ENCODE assay signal across 8 mouse cellular contexts in genomic region chr11:69936714-69937347, GRCm38 (mm10). TPM values are rescaled to one million over a fixed set of nuclear protein-coding genes. Genes with fewer than 3 reads are reported as not detected.
DNase-seq lines count a peak whose midpoint lies in the region; ATAC-seq and TF ChIP-seq lines count a peak whose summit lies in the region.

No protein-coding gene starts in this region.

- peak overlapping the region; percentile 80 for H3K4me3 ChIP-seq in E14TG2a.4 (replicated peaks; ENCODE audit: low read length)
- H3K4me3 ChIP-seq in embryonic facial prominence, embryonic 13.5 days, result peak overlapping the region; percentile 58
- H3K4me3 ChIP-seq in hindbrain, embryonic 15.5 days, result peak overlapping the region; percentile 69
- peak overlapping the region; percentile 64 for H3K4me3 ChIP-seq in limb, embryonic 13.5 days

- peak overlapping the region; percentile 52 for H3K9ac ChIP-seq in embryonic facial prominence, embryonic 13.5 days
- H3K9ac ChIP-seq in hindbrain, embryonic 15.5 days, result peak overlapping the region; percentile 56; the same call in 1 of the 2 replicates
- H3K9ac ChIP-seq in limb, embryonic 13.5 days, result peak overlapping the region; percentile 80

- no peak for DNase-seq in left cerebral cortex, adult 8-10 months (ENCODE audit: low spot score in 2 of 2)
- DNase-seq in frontal cortex, postnatal 36 days (ENCODE audit: low spot score in 2 of 2), result no peak
- no peak for DNase-seq in layer of hippocampus, adult 8-10 months (ENCODE audit: low spot score in 2 of 2)

- peaks cover 58% of the 10 kb centered on the region for H3K27me3 ChIP-seq in E14TG2a.4 (ENCODE audit: insufficient read depth, low read length)
- peaks cover 20% of the 10 kb centered on the region for H3K27me3 ChIP-seq in embryonic facial prominence, embryonic 13.5 days
- H3K27me3 ChIP-seq in hindbrain, embryonic 15.5 days, result peaks cover 25% of the 10 kb centered on the region
- H3K27me3 ChIP-seq in limb, embryonic 13.5 days, result peaks cover 18% of the 10 kb centered on the region

- H3K4me2 ChIP-seq in embryonic facial prominence, embryonic 13.5 days, result peak overlapping the region; percentile 100
- H3K4me2 ChIP-seq in hindbrain, embryonic 15.5 days, result peak overlapping the region; percentile 100
- H3K4me2 ChIP-seq in limb, embryonic 13.5 days (replicated peaks), result peak overlapping the region; percentile 100

- peaks cover 61% of the 10 kb centered on the region for H3K4me1 ChIP-seq in E14TG2a.4 (replicated peaks; ENCODE audit: low read depth, low read length)
- H3K4me1 ChIP-seq in embryonic facial prominence, embryonic 13.5 days, result peaks cover 37% of the 10 kb centered on the region
- H3K4me1 ChIP-seq in hindbrain, embryonic 15.5 days (replicated peaks), result peaks cover 28% of the 10 kb centered on the region
- peaks cover 48% of the 10 kb centered on the region for H3K4me1 ChIP-seq in limb, embryonic 13.5 days

- no peak for ATAC-seq in embryonic facial prominence, embryonic 13.5 days (ENCODE audit: insufficient number of reproducible peaks, insufficient read depth, low FRiP score, low TSS enrichment, low read depth)
- no peak for ATAC-seq in hindbrain, embryonic 15.5 days (ENCODE audit: low FRiP score, low read depth)
- no peak for ATAC-seq in limb, embryonic 13.5 days (ENCODE audit: low FRiP score, low read depth)
- no peak for ATAC-seq in frontal cortex, adult (ENCODE audit: low TSS enrichment)

- WGBS in embryonic facial prominence, embryonic 13.5 days, result 40% methylated on average over 9 of the region's 9 CpGs
- WGBS in hindbrain, embryonic 15.5 days, result 46% methylated on average over 9 of the region's 9 CpGs
- 41% methylated on average over 9 of the region's 9 CpGs for WGBS in limb, embryonic 13.5 days

- TF ChIP-seq CTCF in E14TG2a.4 (conservative IDR thresholded peaks at IDR 0.05; ENCODE audit: low read length), result no peak

- H3K36me3 ChIP-seq in E14TG2a.4 (ENCODE audit: insufficient read depth, low read length), result peaks cover 7% of the 10 kb centered on the region
- H3K36me3 ChIP-seq in embryonic facial prominence, embryonic 13.5 days, result no peaks in the 10 kb centered on the region
- H3K36me3 ChIP-seq in hindbrain, embryonic 15.5 days, result no peaks in the 10 kb centered on the region
- H3K36me3 ChIP-seq in limb, embryonic 13.5 days, result peaks cover 4% of the 10 kb centered on the region

- no peak overlapping the region for H3K27ac ChIP-seq in embryonic facial prominence, embryonic 13.5 days
- no peak overlapping the region for H3K27ac ChIP-seq in hindbrain, embryonic 15.5 days (replicated peaks)
- H3K27ac ChIP-seq in limb, embryonic 13.5 days, result no peak overlapping the region

- H3K9me3 ChIP-seq in E14TG2a.4 (ENCODE audit: low read length), result no peaks in the 10 kb centered on the region
- H3K9me3 ChIP-seq in embryonic facial prominence, embryonic 13.5 days, result no peaks in the 10 kb centered on the region
- H3K9me3 ChIP-seq in hindbrain, embryonic 15.5 days, result no peaks in the 10 kb centered on the region
- H3K9me3 ChIP-seq in limb, embryonic 13.5 days, result no peaks in the 10 kb centered on the region

RNA-seq across cellular contexts. Expression of gene Ybx2, which starts 1.2 kb away (rescaled TPM):
- 7.5 and 10.2 TPM in 2 replicates for polyA plus RNA-seq in embryonic facial prominence, embryonic 13.5 days (2015; fragmentation: Nextera tagmentation; extraction: Ambion mirVana)
- 6.7 and 6.8 TPM in 2 replicates for polyA plus RNA-seq in hindbrain, embryonic 15.5 days (2015; fragmentation: Nextera tagmentation; extraction: Ambion mirVana)
- polyA plus RNA-seq in limb, embryonic 13.5 days (2015; fragmentation: Nextera tagmentation; extraction: Ambion mirVana), result 9.3 and 9.7 TPM in 2 replicates
- total RNA-seq in left cerebral cortex, adult 8-10 months (2022), result 1 to 10 TPM; 5.1 to 9.6 (median 6.1) TPM
- total RNA-seq in layer of hippocampus, adult 8-10 months (2022), result 10 to 100 TPM; 10.6 to 18.7 (median 13.9) TPM

RNA-seq across cellular contexts. Expression of gene Slc2a4, which starts 11.2 kb away (rescaled TPM):
- polyA plus RNA-seq in embryonic facial prominence, embryonic 13.5 days (2015; fragmentation: Nextera tagmentation; extraction: Ambion mirVana), result 33.3 and 33.5 TPM in 2 replicates
- 3.4 and 4.1 TPM in 2 replicates for polyA plus RNA-seq in hindbrain, embryonic 15.5 days (2015; fragmentation: Nextera tagmentation; extraction: Ambion mirVana)
- polyA plus RNA-seq in limb, embryonic 13.5 days (2015; fragmentation: Nextera tagmentation; extraction: Ambion mirVana), result 29.2 and 29.6 TPM in 2 replicates
- 1 to 10 TPM; 4.8 to 5.4 (median 5.1) TPM for total RNA-seq in left cerebral cortex, adult 8-10 months (2022)
- 1 to 10 TPM; 3.0 to 4.6 (median 3.8) TPM for total RNA-seq in layer of hippocampus, adult 8-10 months (2022)

RNA-seq across cellular contexts. Expression of gene Eif5a, which starts 15.1 kb away (rescaled TPM):
- polyA plus RNA-seq in embryonic facial prominence, embryonic 13.5 days (2015; fragmentation: Nextera tagmentation; extraction: Ambion mirVana), result 1,558 and 1,689 TPM in 2 replicates
- polyA plus RNA-seq in hindbrain, embryonic 15.5 days (2015; fragmentation: Nextera tagmentation; extraction: Ambion mirVana), result 1,083 and 1,119 TPM in 2 replicates
- polyA plus RNA-seq in limb, embryonic 13.5 days (2015; fragmentation: Nextera tagmentation; extraction: Ambion mirVana), result 1,543 and 1,562 TPM in 2 replicates
- 100 to 1,000 TPM; 413 to 430 (median 416) TPM for total RNA-seq in left cerebral cortex, adult 8-10 months (2022)
- total RNA-seq in layer of hippocampus, adult 8-10 months (2022), result 100 to 1,000 TPM; 395 to 425 (median 420) TPM

RNA-seq across cellular contexts. Expression of gene Gps2, which starts 23.1 kb away (rescaled TPM):
- 79.5 and 85.5 TPM in 2 replicates for polyA plus RNA-seq in embryonic facial prominence, embryonic 13.5 days (2015; fragmentation: Nextera tagmentation; extraction: Ambion mirVana)
- polyA plus RNA-seq in hindbrain, embryonic 15.5 days (2015; fragmentation: Nextera tagmentation; extraction: Ambion mirVana), result 68.4 and 69.9 TPM in 2 replicates
- polyA plus RNA-seq in limb, embryonic 13.5 days (2015; fragmentation: Nextera tagmentation; extraction: Ambion mirVana), result 90.0 and 90.1 TPM in 2 replicates
- 10 to 100 TPM; 27.1 to 37.6 (median 32.4) TPM for total RNA-seq in left cerebral cortex, adult 8-10 months (2022)
- 10 to 100 TPM; 28.2 to 44.5 (median 38.4) TPM for total RNA-seq in layer of hippocampus, adult 8-10 months (2022)

RNA-seq across cellular contexts. Expression of gene Cldn7, which starts 27.7 kb away (rescaled TPM):
- 30.3 and 34.9 TPM in 2 replicates for polyA plus RNA-seq in embryonic facial prominence, embryonic 13.5 days (2015; fragmentation: Nextera tagmentation; extraction: Ambion mirVana)
- polyA plus RNA-seq in hindbrain, embryonic 15.5 days (2015; fragmentation: Nextera tagmentation; extraction: Ambion mirVana), result 0.34 and 1.0 TPM in 2 replicates
- 13.4 and 14.4 TPM in 2 replicates for polyA plus RNA-seq in limb, embryonic 13.5 days (2015; fragmentation: Nextera tagmentation; extraction: Ambion mirVana)
- total RNA-seq in left cerebral cortex, adult 8-10 months (2022), result not detected
- total RNA-seq in layer of hippocampus, adult 8-10 months (2022), result not detected
